Mouse (Mus musculus) urinary bladder, adult 2 months (tissue): Measurements from ENCODE around the gene Grk3. TPM values are rescaled to one million over a fixed set of nuclear protein-coding genes. Genes with fewer than 3 reads are reported as not detected.

Experiments
- DNase-seq: peaks from one replicate; pipeline ENCODE4 v3.0.0; 2022; ENCODE audit warnings: low spot score
- polyA plus RNA-seq: library from polyadenylated mRNA; depleted of rRNA; stranded (reverse); fragments of >200 nt; gene quantifications from 2 replicates; pipeline ENCODE4 v1.2.3, GENCODE M21; 2012

Grk3 gene
- polyA plus RNA-seq, 1 experiment: 5.9 TPM

DNA sequence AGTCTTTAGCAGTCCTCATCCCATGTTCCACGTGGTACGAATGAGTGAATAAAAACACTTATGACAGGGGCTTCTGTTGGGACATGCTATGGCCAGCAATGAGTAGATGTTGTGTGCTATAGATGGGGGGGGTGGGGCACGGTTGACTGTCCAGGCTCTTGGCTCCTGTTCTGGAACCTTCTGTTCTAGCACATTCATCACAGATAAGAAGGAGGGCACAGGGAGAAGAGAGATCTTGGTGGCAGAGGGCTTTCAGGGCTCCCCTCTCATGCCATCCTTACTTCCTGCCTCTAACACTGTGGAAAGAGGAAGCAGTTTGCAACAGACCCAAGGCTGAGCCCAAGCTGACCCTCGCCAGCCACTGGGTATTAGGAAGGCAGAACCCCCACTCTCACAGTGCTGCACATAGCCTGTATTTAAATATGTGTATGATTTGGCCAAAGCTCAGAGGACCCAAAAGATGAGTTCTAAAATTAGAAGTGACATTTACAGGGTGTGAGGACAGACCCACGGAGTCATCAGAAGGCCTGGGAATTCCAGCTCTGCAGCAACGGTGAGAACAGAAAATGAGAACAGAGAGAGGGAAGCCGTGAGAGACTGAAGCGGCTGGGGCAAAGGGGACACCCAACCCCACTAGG lies 6.3 kb downstream of the Grk3 start:
- no peak for DNase-seq

DNA sequence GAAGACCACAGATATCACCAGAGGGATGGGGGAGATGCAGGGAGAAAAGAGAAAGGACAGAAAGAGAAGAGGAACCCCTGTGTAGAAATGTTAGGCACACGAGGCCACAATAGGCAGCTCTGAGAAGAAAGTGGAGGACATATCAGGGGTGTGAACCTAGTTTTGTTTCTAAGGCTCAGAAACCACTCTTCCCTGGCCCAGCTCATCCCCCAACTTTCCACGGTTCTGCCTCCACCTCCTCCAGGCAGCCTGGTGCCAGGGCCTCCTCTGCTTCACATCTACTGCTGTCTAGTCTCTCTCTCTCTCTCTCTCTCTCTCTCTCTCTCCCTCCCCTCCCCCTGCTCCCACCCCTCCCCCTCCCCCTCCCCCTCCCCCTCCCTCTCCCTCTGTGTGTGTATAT lies 7.1 kb downstream of the Grk3 start:
- DNase-seq: no peak

DNA sequence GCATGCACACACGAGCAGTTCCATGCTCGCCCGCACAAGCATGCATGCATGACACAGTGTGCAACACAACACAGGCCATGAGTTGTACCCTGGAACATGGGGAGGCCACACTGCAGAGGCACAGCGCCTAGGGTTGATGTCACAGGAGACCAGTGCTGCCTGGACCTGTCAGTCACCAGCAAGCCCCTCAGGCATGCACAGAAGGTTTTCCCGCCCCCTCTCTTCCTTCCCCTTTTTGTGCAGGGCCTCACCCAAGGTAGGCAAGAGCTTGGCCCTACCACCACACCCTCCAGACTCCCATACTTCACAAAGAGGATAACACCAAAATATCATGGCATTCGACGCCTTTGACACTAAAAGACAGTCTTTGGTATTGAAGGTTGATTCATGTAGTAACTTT lies 8.6 kb downstream of the Grk3 start:
- DNase-seq: no peak

- DNase-seq: no peak
Observed at GRCm38 (mm10) chr5:113005941-113006391, 9.6 kb downstream of the Grk3 start.

GRCm38 (mm10) chr5:113002821-113003380 lies 12.7 kb downstream of the Grk3 start:
- no peak for DNase-seq

DNA sequence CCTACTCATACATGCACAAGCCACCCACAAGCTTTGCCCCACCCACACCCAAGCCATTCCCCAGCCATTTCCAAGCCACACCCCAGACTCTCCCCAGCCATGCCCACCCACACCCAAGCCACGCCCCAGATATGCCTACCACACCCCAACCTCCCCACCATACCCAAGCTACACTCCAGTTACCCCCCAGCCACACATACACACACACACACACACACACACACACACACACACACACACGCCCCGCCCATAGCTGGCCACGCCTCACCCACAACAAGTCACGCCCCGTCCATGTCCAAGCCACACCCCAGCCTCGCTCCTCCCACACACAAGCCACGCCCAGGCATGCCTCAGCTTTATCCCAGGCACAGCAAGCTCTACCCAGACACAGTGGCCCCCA lies 16.4 kb downstream of the Grk3 start:
- no peak for DNase-seq

DNA sequence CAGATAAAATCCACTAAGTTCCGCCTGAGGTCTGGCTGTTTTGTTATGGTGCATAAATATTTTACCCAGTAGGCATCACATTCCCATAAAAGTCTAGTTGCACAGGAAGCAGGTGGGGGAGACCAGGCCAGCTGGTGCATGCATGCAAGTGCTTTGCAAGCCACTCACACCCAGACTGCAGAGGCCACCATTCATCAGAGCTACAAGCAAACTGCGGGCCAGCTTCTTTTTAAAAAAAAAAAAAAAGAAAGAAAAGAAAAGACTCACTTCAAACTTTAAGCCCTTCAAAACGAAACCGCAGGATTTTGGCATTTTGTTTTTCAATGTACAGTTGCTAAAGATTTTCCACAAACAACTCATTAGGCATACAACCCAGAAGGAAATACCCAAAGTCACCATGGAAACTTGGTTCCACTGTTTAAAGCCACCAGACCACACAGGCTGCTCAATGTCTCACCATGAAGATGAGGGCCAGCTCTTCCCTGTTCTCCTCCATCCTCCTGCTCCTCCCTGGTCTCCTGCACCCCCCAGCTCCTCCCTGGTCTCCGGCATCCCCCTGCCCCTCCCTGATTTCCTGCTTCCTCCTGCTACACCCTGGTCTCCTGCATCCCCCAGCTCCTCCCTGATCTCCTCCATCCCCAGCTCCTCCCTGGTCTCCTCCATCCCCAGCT lies 17.9 kb downstream of the Grk3 start:
- DNase-seq: no peak

GRCm38 (mm10) chr5:112991245-112991644 lies 24.3 kb downstream of the Grk3 start:
- DNase-seq: no peak

- DNase-seq: no peak
Observed at GRCm38 (mm10) chr5:112981931-112982330, 33.7 kb downstream of the Grk3 start.

DNA sequence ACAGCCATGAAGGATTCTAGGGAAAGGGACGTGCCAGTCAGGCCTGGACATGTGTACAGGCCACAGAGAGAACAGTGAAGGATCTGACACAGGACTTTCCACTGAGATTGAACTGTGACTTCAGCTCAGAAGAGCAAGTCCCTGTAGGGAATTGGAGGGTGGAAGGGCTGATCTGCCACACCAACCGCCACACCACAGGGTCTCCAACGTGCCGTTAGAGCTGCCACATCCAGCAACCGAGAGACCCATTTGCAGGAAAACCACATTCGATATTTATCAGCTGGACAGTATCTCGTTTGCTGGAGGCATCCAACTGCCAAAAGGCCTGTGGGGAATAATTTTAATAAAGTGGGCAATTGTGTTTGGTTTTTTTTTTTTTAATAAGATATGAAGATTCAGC lies 35.9 kb downstream of the Grk3 start:
- no peak for DNase-seq

- DNase-seq: no peak
Observed at GRCm38 (mm10) chr5:112979195-112979594, 36.4 kb downstream of the Grk3 start.

- DNase-seq: no peak
Observed at GRCm38 (mm10) chr5:112977089-112977488, 38.5 kb downstream of the Grk3 start.

DNA sequence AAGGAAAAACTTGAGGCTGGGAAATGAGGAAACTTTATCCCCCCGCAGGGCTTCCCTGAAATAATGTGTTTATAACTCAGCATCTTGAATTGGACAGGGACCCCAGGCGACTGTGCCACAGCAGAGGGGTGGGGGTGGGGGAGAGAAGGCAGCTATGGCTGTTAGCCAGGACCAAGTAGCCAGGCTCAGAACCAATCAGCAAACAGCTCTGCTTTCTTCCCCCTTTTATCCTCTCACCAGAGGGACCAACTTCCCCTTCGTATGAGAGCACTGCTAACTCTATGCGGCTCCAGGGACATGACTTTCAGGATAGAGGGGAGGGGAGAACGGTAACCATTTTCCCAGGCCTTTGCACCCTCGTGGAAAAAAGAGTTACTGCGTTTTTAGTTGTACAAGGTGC lies 42.0 kb downstream of the Grk3 start:
- DNase-seq: no peak

GRCm38 (mm10) chr5:112972297-112972696 lies 43.3 kb downstream of the Grk3 start:
- no peak for DNase-seq

DNA sequence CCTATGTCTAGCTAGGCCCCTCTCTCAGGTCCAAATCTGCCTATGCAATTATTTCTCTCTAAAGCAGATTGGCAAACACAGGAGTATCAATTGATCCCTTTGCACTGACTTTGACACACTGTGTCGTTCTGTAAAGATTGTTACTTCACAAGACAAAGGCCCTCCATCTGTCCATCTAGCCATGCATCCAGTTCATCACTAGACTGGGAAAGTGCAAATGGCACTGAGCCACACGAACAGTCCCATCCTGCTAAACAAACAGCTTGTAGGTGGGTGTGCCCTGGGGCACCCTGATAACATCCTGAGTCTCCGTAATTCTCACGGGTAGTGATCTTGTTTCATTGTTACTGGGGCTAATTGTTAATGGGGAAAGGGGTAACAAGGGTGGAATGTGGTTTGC lies 52.1 kb downstream of the Grk3 start:
- no peak for DNase-seq

DNA sequence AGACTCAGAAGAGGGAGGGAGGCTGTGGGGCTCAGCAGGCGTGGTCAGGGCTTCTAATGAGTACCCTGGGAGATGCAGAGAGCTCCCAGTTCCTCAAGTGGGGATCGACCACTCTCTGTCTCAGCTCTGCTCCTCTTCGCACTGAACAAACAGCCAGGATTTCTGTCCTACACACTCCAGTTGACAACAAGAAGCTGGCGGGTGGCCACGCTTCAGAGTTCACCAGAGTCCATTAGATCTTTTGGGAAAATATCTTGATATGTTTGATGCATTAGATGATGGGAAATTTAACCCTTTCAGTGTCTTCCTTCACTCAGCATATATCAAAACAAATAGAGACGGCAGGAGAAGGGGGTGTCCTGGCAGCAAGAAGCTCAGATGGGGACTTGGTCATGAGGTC lies 53.4 kb downstream of the Grk3 start:
- DNase-seq: no peak

DNA sequence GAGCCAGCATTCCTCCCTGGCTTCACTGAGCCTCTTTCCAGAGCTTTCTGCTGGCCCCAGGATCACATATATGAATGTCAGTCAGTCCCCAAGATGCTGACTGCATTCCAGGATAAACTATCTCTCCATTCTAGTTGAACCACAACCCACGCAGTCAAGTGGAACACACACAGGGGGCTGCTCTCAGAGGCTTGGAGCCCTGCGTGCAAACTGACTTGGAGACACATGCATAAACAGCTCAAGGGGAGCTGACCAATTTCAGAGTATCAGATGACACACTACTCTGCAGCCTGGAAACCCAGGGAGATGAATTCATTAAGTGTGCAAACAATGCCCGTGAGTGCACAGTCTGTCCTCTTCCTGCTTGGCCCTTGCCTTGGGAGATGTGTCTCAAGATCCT lies 54.7 kb downstream of the Grk3 start:
- no peak for DNase-seq

GRCm38 (mm10) chr5:112958293-112958692 lies 57.3 kb downstream of the Grk3 start:
- DNase-seq: no peak

DNA sequence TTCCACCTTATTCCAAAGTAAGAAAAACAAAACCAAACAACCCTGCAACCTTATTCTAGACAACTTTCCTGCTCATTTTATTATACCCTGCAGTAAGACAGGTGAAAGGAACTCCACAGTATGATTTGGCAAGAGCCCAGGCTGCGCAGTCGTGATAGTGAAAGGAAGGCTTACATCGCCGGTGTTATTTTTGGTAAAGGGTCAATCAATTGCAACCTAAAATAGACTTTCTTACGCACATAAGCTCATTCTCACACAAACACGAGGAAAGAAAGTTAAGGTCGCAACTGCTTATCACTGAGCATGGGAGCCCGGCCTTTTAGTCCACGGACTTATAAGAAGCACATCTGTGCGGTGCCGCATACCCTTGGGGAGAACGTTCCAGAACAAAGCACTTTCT lies 58.8 kb downstream of the Grk3 start:
- no peak for DNase-seq

GRCm38 (mm10) chr5:112956368-112956767 lies 59.2 kb downstream of the Grk3 start:
- no peak for DNase-seq

DNA sequence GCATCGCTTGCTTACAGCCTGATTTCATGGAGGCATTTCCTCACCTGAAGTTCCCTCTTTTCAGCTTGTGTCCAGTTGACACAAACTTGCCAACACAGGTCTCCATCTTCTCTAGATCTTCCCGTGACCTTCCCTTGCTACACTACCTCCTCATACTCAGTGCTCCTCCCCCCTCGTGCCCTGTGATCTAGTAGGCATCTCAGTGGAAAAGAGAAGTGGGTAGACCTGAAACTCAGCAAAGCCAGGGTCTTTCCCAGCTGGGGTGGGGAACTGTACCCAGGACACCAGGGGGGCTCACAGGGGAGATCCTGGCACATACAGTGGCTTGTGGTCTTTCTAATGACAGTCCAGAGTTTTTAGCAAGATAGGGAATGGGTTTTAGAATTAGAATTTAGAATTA lies 64.7 kb downstream of the Grk3 start:
- no peak for DNase-seq

GRCm38 (mm10) chr5:112945925-112946324 lies 69.7 kb downstream of the Grk3 start:
- DNase-seq: no peak

GRCm38 (mm10) chr5:112942244-112942643 lies 73.3 kb downstream of the Grk3 start:
- no peak for DNase-seq
